Mouse (Mus musculus) lung, embryonic 14.5 days (tissue): Measurements from ENCODE around the gene Dram1. TPM values are rescaled to one million over a fixed set of nuclear protein-coding genes. Genes with fewer than 3 reads are reported as not detected.

ENCODE experiments used
- ATAC-seq: fragments of 200-750 bp; cut with Nextera tagmentation; 2 replicates; pipeline ENCODE4 v1.8.0; 2017; ENCODE audit warnings: mild to moderate bottlenecking, moderate TSS enrichment, moderate library complexity; ENCODE audit not compliant: insufficient read depth
- DNase-seq: peaks from one replicate; pipeline ENCODE4 v3.0.0-alpha.2; 2015
- H3K27ac ChIP-seq: fragments of 300-500 bp; sonication (generic); 2 replicates; pipeline ENCODE4 v1.5.1; 2014; ENCODE audit warnings: low read depth, mild to moderate bottlenecking, moderate library complexity
- H3K27me3 ChIP-seq: fragments of 300-500 bp; sonication (generic); 2 replicates; pipeline ENCODE4 v1.6.1; 2014; ENCODE audit warnings: low read length, control low read depth; ENCODE audit not compliant: insufficient read depth
- H3K36me3 ChIP-seq: fragments of 300-500 bp; sonication (generic); 2 replicates; pipeline ENCODE4 v1.6.1; 2014; ENCODE audit warnings: control low read depth; ENCODE audit not compliant: insufficient read depth
- H3K4me1 ChIP-seq: fragments of 300-500 bp; sonication (generic); 2 replicates; pipeline ENCODE4 v1.6.1; 2014; ENCODE audit warnings: antibody characterized with exemption, control low read depth; ENCODE audit not compliant: insufficient read depth
- H3K4me2 ChIP-seq: fragments of 300-500 bp; sonication (generic); 2 replicates; pipeline ENCODE4 v1.6.1; 2014; ENCODE audit warnings: mild to moderate bottlenecking
- H3K4me3 ChIP-seq: fragments of 300-500 bp; sonication (generic); 2 replicates; pipeline ENCODE4 v1.5.1; 2014; ENCODE audit warnings: low read depth, low read length
- H3K9ac ChIP-seq: fragments of 300-500 bp; sonication (generic); 2 replicates; pipeline ENCODE4 v1.6.1; 2014
- H3K9me3 ChIP-seq: fragments of 300-500 bp; sonication (generic); 2 replicates; pipeline ENCODE4 v1.6.1; 2016; ENCODE audit warnings: low read depth, low read length, control low read depth
- CTCF ChIP-seq: IDR thresholded peaks from 2 replicates; pipeline ENCODE4 v1.5.1; 2016; ENCODE audit warnings: antibody characterized with exemption, low read depth
- WGBS: fragments of 180-500 bp; shearing (Covaris S2); extraction: QIAGEN DNeasy Blood & Tissue Kit; methylation state at CpG from one replicate; pipeline ENCODE4 v1.1.7; 2014; 5-methylcytosine and 5-hydroxymethylcytosine counted together
- polyA plus RNA-seq: library from polyadenylated mRNA; unstranded; fragments of >200 nt; fragmentation: Nextera tagmentation; extraction: Ambion mirVana; gene quantifications from 2 replicates; pipeline ENCODE4 v1.2.1, GENCODE M21; 2014

The Dram1 gene
- polyA plus RNA-seq, 1 experiment from 2014 or later, result 43.9 TPM

GRCm38 (mm10) chr10:88364221-88364620 is 14.7 kb downstream of the Dram1 start:
- H3K9ac ChIP-seq, result no peak overlapping the region
- no peaks in the 10 kb centered on the region for H3K9me3 ChIP-seq
- DNase-seq (no peak), ATAC-seq (no peak)
- H3K4me2 ChIP-seq, result no peak overlapping the region
- H3K27me3 ChIP-seq, result no peaks in the 10 kb centered on the region
- H3K4me1 ChIP-seq, result no peaks in the 10 kb centered on the region
- H3K4me3 ChIP-seq, result no peak overlapping the region
- 72% methylated on average over 3 of the region's 3 CpGs for WGBS
- TF ChIP-seq CTCF, result no peak
- no peak overlapping the region for H3K27ac ChIP-seq
- no peaks in the 10 kb centered on the region for H3K36me3 ChIP-seq

GRCm38 (mm10) chr10:88362218-88362617 is 16.7 kb downstream of the Dram1 start:
- Histone ChIP-seq H3K27ac (no peak overlapping the region), H3K4me3 (no peak overlapping the region), H3K27me3 (no peaks in the 10 kb centered on the region), H3K9me3 (no peaks in the 10 kb centered on the region), H3K9ac (no peak overlapping the region), H3K4me1 (no peaks in the 10 kb centered on the region), H3K36me3 (no peaks in the 10 kb centered on the region), H3K4me2 (no peak overlapping the region)
- 89% methylated on average over 1 of the region's 1 CpGs for WGBS
- no peak for TF ChIP-seq CTCF
- ATAC-seq (no peak), DNase-seq (no peak)

DNA sequence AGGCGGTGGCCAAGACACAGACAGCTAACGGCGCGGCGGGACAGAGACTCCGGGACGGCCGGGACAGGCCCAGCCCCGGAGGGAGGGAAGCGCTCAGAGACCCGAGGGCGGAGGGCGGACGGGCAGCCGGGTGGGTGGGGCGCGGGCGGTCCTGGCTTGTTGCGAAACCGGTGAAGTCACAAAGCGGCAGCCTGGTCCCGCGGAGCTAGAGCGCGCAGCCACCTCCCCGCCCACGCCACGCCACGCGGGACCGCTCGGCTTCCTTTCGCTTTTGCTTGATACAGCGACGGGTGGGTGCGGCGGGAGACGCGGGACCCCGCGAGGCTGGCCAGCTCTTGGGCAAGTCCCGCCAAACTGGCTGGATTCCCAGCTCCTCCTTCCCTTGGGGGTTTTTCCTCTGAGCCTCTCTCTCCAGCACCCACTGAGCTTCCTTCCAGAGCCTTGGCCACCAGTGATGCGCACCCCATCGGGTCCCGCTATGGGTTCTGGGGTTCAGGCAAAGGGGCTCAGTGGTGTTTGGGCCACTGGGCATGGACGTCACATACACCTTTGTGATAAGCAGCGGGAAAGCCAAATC is 21.8 kb downstream of the Dram1 start:
- peak; percentile 84 for DNase-seq
- Histone ChIP-seq H3K27me3 (no peaks in the 10 kb centered on the region), H3K9me3 (no peaks in the 10 kb centered on the region), H3K9ac (peak overlapping the region; percentile 70), H3K4me3 (peak overlapping the region; percentile 60), H3K4me1 (no peaks in the 10 kb centered on the region), H3K4me2 (peak overlapping the region; percentile 77), H3K27ac (peak overlapping the region; percentile 54; the same call in 1 of the 2 replicates), H3K36me3 (no peaks in the 10 kb centered on the region)
- no peak for TF ChIP-seq CTCF
- 3% methylated on average over 40 of the region's 47 CpGs for WGBS
- peak; percentile 91 for ATAC-seq

DNA sequence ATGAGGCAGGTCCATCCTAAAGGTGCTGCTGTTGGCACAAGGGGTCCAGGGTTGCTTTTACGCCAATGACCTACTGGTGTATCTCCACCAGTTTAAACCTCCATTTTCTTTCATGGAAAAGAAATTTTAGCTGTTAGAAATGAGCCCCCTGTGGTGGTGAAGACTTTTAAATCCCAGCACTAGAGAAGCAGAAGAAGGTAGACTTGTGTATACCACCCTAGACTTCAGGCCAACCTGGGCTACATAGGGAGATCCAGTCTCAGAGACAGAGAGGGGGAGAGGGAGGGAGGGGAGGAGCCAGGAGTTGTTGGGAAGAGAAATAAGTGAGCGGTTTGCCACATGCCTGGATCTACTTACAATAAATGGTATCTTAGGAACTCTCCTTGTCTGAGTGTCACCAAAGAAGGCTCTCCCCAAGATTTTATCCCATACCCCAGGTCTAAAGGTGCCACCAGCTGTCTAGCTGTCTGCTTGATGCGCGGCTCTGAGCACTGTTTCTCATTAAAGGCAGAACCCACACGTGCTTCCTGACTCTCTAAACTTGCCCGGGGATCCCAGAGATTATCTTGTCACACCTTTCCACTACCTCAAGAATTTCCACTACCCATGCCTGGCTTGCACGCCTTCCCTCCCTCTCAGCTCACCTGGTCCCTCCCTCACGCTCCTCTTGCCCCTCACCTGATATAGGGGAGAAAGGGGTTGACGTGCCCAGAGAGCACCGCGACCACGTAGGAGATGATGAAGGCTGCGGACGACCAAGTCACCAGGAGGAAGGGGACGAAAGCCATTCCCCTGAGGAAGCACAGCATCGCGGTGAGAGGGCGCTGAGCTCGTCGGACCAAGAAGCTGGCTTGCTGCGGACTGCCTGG is 22.5 kb downstream of the Dram1 start:
- H3K4me2 ChIP-seq, result peak overlapping the region; percentile 77
- no peak overlapping the region for H3K27ac ChIP-seq
- H3K9me3 ChIP-seq, result no peaks in the 10 kb centered on the region
- TF ChIP-seq CTCF, result no peak
- H3K9ac ChIP-seq, result peak overlapping the region; percentile 70
- no peak for DNase-seq
- ATAC-seq, result peak; percentile 12; the same call in 1 of the 2 replicates
- H3K4me1 ChIP-seq, result no peaks in the 10 kb centered on the region
- H3K36me3 ChIP-seq, result no peaks in the 10 kb centered on the region
- H3K27me3 ChIP-seq, result no peaks in the 10 kb centered on the region
- WGBS, result 8% methylated on average over 21 of the region's 21 CpGs
- peak overlapping the region; percentile 60 for H3K4me3 ChIP-seq

DNA sequence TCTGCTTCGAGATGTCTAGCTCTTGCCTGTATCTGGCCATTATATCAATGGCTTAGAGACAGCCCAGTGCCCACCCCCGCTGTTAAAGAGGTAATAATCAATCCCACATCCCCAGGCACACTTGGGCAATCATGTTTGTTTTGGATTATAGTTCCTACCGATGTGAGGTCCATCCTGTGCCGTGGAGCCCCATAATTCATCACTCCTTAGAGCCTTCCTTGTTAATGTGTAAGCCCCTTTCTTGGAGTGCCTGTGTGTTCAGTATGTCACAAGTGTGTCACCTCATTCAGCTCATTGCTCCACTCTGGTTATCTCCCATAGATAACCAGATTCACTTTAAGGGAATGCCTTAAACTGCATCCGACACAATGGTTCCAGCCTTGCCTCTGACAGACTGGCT is 24.3 kb downstream of the Dram1 start:
- ATAC-seq, result no peak
- no peak overlapping the region for H3K4me2 ChIP-seq
- no peak overlapping the region for H3K4me3 ChIP-seq
- H3K27me3 ChIP-seq, result no peaks in the 10 kb centered on the region
- no peak overlapping the region for H3K27ac ChIP-seq
- no peaks in the 10 kb centered on the region for H3K9me3 ChIP-seq
- H3K9ac ChIP-seq, result no peak overlapping the region
- no peak for DNase-seq
- no peaks in the 10 kb centered on the region for H3K36me3 ChIP-seq
- no peak for TF ChIP-seq CTCF
- WGBS, result 47% methylated on average over 5 of the region's 5 CpGs
- H3K4me1 ChIP-seq, result no peaks in the 10 kb centered on the region

DNA sequence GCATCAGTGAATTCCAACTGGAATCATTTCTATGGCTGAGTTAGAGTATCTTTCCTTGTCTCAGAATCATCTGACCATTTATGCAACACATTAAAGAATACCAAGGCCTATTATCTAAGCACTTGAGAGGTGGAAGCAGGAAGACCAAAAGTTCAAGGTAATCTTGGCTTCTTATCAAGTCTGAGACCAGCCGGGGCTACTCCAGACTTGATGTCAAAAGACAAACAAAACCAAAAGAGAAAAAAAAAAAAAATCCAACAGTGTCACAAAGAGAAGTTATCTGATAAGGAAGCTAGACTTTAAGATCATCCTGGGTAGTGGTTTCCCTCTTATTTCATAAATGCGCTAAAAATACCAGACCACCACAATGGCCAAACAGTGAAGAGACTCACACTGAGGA is 26.3 kb downstream of the Dram1 start:
- Histone ChIP-seq H3K27ac (no peak overlapping the region), H3K4me2 (no peak overlapping the region), H3K4me1 (0 out of 2 replicates have a peak, but pooled peaks cover 6% of the 10 kb centered on the region), H3K27me3 (no peaks in the 10 kb centered on the region), H3K9me3 (no peaks in the 10 kb centered on the region), H3K36me3 (no peaks in the 10 kb centered on the region), H3K4me3 (no peak overlapping the region), H3K9ac (no peak overlapping the region)
- TF ChIP-seq CTCF, result no peak
- 56% methylated on average over 2 of the region's 2 CpGs for WGBS
- DNase-seq (no peak), ATAC-seq (no peak)

- TF ChIP-seq CTCF, result no peak
- no peak for ATAC-seq
These were observed 27.3 kb downstream of the Dram1 start for GRCm38 (mm10) chr10:88351411-88352103.

More at GRCm38 (mm10) chr10:88351411-88352103, 27.3 kb downstream of the Dram1 start:
- Histone ChIP-seq H3K4me2 (no peak overlapping the region), H3K27ac (no peak overlapping the region), H3K9ac (no peak overlapping the region), H3K36me3 (no peaks in the 10 kb centered on the region), H3K9me3 (no peaks in the 10 kb centered on the region), H3K4me3 (no peak overlapping the region), H3K4me1 (0 out of 2 replicates have a peak, but pooled peaks cover 6% of the 10 kb centered on the region), H3K27me3 (no peaks in the 10 kb centered on the region)
- WGBS, result 56% methylated on average over 5 of the region's 5 CpGs
- DNase-seq, result no peak
